Mouse (Mus musculus): Measurements from ENCODE around the gene Cep89.

The Cep89 gene

GRCm38 (mm10) chr7:35396542-35397168 is at the start of gene Cep89, which contains the start of gene Faap24:
Cep89 (plus strand) TSS chr7:35397035.
Faap24 (minus strand) TSS chr7:35396836.
- CTCF ChIA-PET, result interaction anchor here (0.5 kb wide), 1 partner anchor 191 kb away, joined by 3 read pairs; no protein-coding TSS in a partner anchor

DNA sequence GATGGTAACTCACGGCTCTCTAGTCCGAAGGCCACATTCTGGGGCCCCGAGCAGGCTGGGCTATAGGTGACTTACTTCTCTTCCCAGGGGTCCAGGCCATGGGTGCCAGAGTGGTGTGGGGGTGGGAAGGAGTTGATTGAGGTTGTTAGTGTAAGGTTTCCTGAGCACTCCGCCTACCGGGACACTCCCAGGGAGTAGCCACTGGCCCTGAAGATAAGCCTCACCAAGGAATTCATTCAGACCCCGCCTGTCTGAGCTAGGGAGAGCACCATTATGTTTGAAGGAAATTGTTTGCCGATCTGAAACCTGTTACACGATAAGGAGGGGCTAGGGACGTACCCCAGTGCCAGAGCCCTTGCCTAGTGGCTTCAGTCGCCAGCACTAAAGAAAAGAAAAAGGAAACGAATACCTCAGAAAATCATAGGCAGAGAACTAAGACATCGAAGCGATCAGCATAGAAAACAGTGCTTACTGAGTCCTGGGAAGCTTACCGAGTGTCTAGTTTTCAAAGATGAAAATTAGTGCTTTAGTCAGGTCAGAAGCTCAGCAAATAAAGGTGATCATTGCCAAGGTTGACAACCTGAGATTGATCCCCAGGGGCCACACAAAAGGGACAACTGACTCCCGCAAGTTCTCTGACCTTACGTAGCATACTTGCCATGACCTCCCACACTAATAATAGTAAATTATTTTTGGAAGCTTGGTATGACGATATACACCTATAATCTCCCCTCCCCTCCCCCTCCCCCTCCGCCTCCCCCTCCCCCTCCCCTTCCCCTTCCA is 48.7 kb upstream of the Cep89 start:
- CTCF ChIA-PET, result no interaction called here

DNA sequence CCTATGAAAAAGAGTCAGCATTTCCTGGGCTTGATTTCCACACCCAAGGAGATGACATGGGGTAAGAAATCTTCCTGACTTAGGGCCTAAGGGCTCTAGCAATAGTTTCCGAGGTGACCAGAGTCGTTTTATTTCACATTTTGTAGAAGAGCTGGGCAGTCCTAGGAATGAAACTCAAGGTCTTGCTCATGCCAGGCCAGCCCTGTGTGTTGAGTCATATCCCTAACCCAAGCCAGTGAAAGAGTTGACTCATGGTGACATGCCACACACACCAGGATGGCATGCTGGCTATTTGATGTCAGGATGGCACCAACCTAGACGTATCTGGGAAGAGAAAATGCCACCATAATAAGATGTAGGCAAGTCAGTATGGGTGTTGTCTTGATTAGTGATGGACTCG is 47.8 kb upstream of the Cep89 start:
- CTCF ChIA-PET, result no interaction called here

DNA sequence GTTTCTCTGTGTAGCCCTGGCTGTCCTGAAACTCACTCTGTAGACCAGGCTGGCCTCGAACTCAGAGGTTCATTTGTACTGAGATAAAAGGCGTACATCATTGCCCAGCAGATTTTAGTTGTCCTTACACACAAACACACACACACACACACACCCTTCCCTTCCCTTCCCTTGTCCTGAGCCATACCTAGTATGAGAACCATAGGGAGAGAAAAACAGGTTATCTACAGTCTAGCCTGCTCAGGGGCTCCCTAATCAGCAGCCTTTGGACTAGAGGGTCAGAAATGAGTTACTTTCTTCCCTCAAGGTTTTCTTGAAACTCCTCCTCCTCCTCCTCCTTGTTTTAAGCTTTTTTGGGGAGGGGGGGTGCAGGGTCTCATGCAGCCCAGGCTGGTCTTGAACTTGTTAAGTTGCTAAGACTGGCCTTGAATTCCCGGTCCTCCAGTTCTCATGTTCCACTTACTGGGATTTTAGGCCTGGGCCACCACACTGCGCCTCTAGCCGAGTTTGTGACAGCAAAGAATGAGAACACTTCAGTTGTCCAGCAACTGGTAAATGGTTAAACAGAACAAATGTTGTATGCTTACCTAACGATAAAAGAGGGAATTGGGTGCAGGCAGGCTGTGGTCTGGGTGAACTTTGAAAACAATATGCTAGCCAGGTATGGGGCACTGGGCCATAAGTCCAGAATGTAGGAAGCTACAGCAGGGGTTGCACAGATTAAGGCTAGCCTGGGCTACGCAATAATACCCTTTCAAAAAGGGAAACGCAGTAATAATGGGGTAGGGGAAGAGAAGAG is 46.8 kb upstream of the Cep89 start:
- CTCF ChIA-PET, result no interaction called here

GRCm38 (mm10) chr7:35351155-35351554 is 45.7 kb upstream of the Cep89 start:
- CTCF ChIA-PET, result no interaction called here

GRCm38 (mm10) chr7:35353306-35353705 is 43.5 kb upstream of the Cep89 start:
- CTCF ChIA-PET, result no interaction called here

- CTCF ChIA-PET, result no interaction called here
Observed at GRCm38 (mm10) chr7:35355303-35355872, 41.4 kb upstream of the Cep89 start.

DNA sequence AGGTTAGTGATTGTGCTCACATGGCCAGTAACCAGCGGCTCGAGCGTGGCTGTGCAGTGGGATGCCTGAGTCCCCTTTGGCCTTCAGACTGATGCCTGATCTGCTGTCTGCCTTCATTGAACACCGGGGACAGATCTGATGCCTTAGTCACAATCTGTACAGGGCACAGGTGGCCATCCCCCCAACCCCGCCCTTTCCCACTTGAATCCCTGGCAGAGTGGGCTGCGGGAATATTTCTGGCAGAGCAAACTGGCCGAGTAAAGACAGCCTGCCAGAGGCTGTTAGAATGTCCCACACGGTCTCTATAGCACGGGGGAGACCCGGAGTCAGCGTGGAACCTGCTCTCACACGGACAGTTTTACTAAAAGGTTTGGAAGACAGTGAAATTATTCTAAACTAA is 39.2 kb upstream of the Cep89 start:
- CTCF ChIA-PET, result no interaction called here

- CTCF ChIA-PET, result no interaction called here
Observed at GRCm38 (mm10) chr7:35362253-35362652, 34.6 kb upstream of the Cep89 start.

DNA sequence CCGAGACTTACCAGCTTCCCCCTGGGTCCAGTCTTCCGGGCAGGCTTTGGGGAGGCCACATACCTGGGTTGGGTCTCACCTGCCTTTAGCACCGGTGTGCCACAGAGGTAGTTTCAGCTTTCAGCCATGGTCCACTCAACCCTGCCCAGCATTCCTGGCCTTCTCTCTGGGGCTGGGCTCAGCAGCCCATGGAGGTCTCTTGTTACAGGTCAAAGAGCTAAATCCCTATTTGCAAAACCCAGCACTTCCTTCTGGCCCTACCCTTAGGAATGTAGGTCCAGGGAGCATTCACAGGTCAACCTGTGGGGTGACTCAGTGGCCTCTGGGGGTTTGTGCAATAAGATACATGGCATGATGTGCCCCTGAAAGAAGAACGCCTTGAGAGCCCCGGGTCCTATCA is 34.0 kb upstream of the Cep89 start:
- CTCF ChIA-PET, result no interaction called here

DNA sequence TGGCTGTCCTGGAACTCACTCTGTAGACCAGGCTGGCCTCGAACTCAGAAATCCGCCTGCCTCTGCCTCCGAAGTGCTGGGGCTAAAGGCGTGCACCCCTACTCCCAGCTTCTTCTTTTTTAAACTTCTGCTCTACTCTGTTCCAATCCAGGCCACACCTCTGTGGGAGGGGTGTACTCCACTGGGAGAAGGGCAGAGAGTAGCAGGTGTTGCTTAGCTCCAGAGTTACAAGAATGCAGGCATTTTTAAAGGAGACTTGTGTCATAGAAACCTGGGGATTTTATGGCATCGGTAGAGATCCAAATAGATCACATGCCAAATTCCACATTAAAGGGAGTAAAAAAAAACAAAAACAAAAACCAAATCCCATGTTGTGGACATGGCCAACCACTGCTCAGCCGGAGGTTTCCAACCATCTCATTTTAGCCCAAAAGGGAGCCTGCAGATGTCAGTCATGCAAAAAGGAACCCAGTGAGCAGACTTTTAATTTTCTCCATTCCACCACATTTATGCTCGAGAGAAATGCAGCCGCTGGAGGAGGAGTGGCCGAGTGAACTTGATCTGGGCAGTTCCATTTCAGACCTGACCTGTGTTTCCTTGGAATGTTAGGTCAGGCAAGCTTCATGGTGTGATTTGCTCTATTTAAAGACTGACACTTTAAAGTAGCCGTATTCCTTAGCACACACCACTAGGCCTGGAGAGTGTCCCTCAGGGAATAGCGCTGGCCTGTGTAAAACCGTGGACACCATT is 31.5 kb upstream of the Cep89 start:
- CTCF ChIA-PET, result no interaction called here

DNA sequence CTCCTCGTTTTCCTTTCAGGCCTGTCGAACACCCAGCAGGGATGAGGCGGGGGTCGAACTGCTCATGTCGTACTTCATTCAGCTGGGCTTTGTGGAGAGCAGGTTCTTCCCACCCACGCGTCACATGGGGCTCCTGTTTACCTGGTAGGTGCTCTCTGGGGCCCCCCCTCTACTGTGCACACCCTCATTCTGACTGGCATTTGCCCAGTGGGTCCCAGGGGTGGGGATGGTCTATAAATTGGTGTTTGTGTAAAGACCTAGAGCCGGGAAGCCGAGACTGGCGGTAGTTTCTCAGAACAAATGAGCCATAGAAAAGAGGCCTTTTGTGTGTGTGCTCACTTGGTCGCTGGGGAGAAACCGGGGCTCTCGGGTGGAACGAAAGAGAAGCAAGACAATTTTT is 25.7 kb upstream of the Cep89 start:
- CTCF ChIA-PET, result no interaction called here

GRCm38 (mm10) chr7:35372483-35373017 is 24.3 kb upstream of the Cep89 start:
- CTCF ChIA-PET, result no interaction called here

- CTCF ChIA-PET, result no interaction called here
Observed at GRCm38 (mm10) chr7:35373146-35373989, 23.5 kb upstream of the Cep89 start.

GRCm38 (mm10) chr7:35374265-35374664 is 22.6 kb upstream of the Cep89 start:
- CTCF ChIA-PET, result no interaction called here

DNA sequence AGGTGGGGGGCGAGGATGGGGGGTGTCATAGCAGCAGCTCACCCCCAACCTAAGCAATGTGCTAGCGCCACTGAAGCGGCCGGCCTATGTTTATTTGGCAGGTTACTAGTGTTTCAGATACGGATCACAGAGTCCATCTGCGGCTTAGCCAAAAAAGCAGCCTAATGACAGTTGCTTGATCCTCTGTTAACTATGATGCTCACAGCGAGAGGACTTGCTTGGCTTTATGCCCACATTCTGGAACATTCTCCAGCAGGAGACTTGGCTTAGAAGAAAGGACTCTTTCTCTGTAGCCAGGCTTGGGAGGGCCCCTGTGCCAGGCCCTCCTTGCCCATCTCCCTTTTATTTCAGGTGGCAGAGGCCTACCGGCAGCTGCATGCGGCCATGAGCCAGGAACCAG is 20.2 kb upstream of the Cep89 start:
- CTCF ChIA-PET, result no interaction called here

DNA sequence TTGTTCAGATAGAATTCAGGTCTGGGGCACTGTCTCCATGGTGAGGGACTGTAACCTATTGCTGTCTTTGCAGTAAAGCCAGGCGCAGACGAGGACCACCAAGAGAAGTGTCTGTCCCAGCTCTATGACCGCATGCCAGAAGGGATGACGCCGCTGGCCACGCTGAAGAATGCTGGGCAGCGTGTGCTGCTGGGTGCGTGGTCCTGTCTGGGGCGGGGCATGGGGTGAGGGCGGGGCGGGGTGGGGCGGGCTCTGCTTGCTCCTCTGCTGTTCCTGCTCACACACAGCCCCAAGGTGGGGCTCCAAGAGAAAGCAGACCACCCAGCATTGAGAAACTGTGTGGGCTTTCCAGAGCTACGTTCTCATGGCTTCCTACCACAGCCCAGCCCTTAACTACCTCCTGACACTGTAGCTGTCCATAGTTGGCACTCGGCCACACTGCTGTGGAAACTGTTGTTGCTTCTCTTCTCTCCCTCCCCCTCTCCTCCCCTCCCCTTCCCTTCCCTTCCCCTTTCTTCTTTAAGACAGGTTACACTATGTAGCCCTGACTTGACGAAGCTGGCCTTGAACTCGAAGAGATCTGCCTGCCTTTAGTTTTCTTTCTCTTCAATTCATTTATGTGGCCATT is 17.2 kb upstream of the Cep89 start:
- CTCF ChIA-PET, result no interaction called here

- CTCF ChIA-PET, result no interaction called here
Observed at GRCm38 (mm10) chr7:35380351-35380750, 16.5 kb upstream of the Cep89 start.

- CTCF ChIA-PET, result no interaction called here
Observed at GRCm38 (mm10) chr7:35381861-35382260, 15.0 kb upstream of the Cep89 start.

DNA sequence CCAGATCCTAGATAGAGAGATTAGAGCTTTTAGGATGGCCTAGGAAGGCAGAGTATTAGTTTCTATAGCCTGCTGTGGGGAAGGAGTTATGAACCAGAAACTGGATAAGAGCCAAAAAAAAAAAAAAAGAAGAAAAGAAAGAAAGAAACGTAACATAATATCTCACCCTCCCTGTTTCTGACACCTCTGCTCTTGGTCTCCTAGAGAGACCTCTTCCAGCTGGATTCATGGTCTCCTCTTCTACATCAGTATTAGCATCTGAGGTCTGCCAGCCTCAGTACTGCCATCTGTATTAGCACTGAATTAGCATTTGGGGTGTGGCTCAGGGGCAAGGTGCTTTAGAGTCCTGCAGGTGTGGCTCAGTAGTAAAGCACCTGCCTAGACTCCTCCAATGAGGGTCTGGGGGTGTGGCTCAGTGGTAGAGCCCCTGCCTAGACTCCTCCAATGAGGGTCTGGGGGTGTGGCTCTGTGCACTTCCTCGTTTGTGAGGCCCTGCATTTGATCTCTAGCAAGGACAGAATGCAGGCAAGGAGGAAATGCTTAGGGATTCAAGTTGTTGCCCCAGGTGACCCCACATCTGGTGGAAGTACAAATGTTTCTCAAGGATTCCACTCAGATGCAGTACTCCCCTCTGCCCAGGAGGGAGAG is 14.0 kb upstream of the Cep89 start:
- CTCF ChIA-PET, result no interaction called here

Data from spleen, embryonic (tissue).